Mouse (Mus musculus) embryo, embryonic 11 days (tissue): ENCODE data around the gene Insig2.
A peak's percentile ranks its signal among the peaks of the same experiment; 100 is the strongest.

Experiments
- DNase-seq: peaks from one replicate; pipeline ENCODE4 v3.0.0-alpha.2; 2015

Gene Insig2

GRCm38 (mm10) chr1:121332485-121332884, at the start of gene Insig2:
Gene Insig2 (minus strand): TSS chr1:121332589.
- DNase-seq: no peak

GRCm38 (mm10) chr1:121381562-121381961, 49.2 kb upstream of the Insig2 start:
- DNase-seq: no peak

DNA sequence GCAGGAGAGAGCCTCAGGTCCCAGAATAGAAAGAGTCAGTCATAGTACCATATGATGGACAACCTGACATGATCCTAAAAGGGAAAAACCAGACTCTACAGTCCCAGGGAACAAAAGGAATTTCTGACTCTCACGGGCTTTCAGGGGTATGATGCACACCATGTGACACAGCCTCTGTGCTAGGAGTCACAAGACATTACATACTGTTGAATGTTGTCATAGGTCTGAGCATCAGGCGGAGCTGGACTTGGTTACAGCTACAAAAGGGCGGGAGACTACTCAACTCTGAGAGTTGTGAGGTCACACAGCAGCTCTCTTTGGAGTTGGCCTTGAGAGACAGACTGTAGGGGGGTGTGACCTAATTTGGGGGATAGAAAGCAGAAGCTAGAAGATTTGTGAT, 47.6 kb upstream of the Insig2 start:
- no peak for DNase-seq

DNA sequence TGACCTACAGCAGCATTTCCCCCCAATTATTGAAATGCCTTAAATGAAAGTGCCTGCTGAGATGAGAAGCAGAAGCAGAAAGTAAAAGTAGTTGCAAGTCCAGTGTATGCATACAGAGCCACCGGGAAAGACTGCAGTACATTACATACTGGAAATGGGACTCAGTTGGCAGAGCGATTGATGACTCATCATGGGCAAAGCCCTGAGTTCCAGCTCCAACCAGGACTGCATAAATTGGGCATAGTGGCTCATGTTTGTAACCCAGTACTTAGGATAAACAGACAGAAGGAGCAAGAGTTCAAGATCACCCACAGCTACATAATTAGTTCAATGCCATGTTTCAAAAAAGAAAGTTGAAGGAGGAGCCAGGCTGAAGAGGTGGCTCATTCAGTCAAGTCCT, 45.5 kb upstream of the Insig2 start:
- no peak for DNase-seq

GRCm38 (mm10) chr1:121377410-121377809, 45.0 kb upstream of the Insig2 start:
- DNase-seq: no peak

GRCm38 (mm10) chr1:121373631-121374030, 41.2 kb upstream of the Insig2 start:
- DNase-seq: no peak

GRCm38 (mm10) chr1:121372656-121373055, 40.3 kb upstream of the Insig2 start:
- no peak for DNase-seq

DNA sequence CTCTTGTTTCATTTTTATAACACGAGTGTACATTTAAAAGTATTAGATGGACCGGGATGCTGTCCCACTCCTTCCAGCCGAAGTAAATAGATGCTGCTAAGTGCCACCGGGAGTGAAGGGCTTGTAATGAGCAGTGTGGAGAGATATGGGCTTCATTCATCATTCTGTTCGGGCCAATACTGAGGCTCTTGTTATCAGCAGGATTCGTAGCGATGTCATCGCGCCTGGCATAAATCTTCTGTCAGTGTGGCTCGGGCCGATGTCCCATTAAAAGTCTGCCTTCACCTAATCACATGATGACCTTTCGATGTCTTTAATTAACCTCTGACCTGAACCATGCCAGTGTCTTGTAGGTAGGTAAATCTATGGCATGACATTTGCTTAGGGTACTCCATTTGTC, 39.1 kb upstream of the Insig2 start:
- DNase-seq: no peak

DNA sequence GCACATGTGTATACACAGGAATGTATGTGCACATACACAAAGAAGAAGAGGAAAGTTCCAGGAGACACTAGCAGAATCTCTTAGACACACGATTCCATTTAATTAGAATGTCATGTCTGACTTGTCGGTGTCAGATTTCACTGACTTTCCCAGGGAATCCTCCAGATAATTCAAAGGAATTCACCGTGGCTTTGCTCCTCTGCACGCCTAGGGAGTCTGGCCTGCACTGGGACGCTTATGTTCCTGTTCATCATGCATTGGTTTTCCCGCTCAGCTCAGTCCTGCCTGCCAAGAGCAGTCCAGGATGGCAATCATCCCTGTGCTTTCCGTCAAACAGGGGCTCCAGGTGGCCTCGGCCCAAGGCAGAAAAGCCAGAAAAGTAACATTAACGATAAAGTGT, 34.9 kb upstream of the Insig2 start:
- DNase-seq: peak; percentile 59

GRCm38 (mm10) chr1:121360561-121360960, 28.2 kb upstream of the Insig2 start:
- no peak for DNase-seq

DNA sequence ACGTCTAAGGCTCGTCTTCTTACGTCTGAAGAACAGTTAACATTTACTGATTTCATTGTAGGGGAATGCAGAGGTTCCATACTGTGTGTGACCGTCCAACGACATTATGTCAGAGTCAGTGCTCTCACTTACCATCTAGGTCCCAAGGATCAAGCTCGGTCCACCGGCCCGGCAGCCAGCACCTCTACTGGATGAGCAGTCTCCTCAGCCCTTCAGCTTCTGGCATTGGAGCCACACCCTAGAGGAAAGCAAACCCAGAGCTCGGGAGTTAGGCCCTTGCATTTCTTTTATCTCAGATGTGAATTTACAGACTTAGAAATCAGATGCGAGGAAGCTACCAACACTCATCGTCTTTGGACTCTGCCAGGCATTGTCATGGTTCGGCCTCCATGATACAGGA, 27.3 kb upstream of the Insig2 start:
- DNase-seq: no peak

DNA sequence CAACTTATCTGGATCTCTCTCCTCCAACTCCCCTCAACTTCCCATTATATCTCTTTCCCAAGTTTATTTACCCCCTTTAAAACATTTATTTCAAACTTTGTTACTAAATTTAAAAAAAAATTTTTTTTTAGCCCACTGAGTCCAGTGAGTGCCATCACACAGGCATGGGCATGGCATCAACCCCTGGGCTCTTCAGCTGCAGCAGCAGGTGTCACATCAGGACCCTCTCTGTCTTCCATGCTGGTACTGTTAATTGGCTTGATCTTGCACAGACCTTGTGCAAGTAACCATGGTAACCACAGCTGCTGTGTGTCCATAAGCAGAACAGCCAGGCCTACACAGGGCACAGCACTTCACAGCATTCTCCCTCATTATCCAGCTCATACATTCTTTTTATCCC, 21.4 kb upstream of the Insig2 start:
- no peak for DNase-seq

DNA sequence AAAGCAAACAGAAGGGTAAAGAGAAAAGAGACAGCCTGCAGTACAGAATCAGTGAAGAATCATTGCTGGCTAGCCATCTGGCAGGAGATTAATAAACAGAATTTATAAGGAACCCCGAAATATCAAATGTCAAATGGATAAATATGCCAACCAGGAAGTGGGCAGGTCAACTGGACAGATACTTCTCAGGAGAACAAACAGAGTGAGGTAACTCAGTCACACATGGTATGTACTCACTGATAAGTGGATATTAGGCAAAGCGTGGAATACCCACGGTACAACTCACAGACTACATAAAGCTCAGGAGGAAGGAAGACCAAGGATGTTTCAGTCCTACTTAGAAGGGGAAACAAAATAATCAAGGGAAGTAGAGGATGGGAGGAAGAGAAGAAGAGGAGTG, 18.6 kb upstream of the Insig2 start:
- DNase-seq: no peak

GRCm38 (mm10) chr1:121350616-121351015, 18.2 kb upstream of the Insig2 start:
- DNase-seq: no peak

GRCm38 (mm10) chr1:121348875-121349847, 16.8 kb upstream of the Insig2 start:
- no peak for DNase-seq

GRCm38 (mm10) chr1:121343966-121344365, 11.6 kb upstream of the Insig2 start:
- no peak for DNase-seq

GRCm38 (mm10) chr1:121335789-121336188, 3.4 kb upstream of the Insig2 start:
- no peak for DNase-seq

DNA sequence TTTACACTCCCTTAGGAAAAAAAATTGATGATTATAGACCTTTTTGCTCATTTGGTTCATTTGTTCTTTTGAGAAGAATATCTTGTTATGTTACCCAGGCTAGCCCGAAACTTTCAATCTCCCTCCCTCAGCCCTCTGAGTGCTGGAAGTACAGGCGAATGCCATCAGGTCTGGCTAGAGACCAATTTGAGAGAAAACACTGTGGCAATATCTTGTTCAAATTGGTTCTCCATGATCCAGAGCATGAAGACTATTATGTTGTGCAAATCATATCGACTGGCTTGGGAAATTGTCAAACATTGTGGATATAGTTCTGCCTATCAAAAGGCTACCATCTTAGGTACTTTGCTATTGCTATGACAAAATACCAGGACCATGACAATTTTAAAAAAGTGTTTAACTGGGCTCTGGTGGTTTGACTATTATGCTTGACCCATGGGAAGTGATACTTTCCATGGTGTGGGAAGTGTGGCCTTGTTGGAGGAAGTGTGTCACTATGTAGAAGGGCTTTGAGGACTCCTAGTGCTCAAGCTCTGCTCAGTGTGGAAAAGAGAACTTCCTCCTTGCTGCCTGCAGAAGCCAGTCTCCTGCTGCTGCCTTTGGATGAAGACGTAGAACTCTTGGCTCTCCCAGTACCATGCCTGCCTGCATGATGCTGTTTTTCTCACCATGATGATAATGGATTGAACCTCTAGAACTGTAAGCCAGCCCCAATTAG, 1.8 kb upstream of the Insig2 start:
- DNase-seq: no peak

DNA sequence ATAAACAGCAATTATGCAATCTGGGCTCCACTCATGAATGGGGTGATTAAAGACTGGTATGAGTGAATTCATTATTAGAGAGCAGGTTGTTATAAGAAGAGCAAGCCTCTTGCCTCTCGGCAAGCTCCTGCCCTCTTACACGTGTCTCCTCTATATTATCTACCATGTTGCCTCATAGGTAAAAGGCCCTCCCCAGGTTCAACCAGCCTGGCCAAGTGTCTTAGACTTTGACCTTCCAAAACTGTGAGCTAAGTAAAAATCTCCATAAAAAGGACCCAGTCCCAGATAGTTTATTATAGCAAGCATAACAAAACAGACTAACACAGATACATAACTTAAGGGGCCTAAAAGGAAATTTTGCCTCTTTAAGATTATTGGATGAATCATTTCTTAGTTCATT, 1.8 kb downstream of the Insig2 start:
- DNase-seq: no peak

DNA sequence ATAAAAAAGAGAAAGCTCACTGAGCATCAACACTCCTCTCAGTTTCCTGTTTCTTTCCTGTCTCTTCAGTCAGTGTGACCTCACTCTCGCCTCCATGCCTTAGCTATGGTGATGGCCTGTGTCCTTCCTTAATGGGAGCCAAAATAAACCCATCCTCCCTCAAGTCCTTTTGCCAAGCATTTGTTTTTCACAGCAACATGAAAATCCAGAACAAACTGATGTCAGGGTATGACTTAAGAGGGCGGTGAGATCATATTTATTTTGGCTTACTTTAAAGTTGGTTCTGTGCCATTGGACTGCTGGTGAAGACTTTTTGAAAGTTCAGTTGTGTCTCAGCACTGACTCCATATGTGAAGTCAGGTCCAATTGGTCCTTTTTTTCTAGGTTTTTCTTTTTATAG, 3.0 kb downstream of the Insig2 start:
- no peak for DNase-seq

DNA sequence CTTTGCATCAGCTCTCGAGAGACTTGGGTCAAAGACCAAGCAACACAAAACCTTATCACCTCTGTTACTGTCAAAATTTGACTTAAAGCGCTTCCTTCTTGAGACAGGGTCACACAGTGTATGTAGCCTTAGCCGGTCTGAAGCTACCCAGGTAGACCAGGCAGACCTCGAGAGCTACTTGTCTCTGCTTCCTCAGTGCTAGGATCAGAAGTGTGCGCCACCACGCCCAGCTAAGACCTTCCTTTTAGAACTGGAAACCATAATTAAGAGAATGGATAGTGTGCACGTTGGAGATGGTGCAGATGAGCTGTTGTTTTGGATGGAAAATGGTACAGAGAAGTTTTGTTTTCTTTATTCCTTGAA, 4.2 kb downstream of the Insig2 start:
- DNase-seq: no peak

- DNase-seq: peak; percentile 95
These were observed 4.8 kb downstream of the Insig2 start for GRCm38 (mm10) chr1:121327344-121328192.
